Mouse (Mus musculus) lung, embryonic 16.5 days (tissue): Measurements from ENCODE around the gene Pde4dip. TPM values are rescaled to one million over a fixed set of nuclear protein-coding genes. Genes with fewer than 3 reads are reported as not detected.

Experiments used
- ATAC-seq: fragments of 200-750 bp; cut with Nextera tagmentation; 2 replicates; pipeline ENCODE4 v1.8.0; 2017; ENCODE audit warnings: low read depth, mild to moderate bottlenecking, moderate library complexity
- H3K27ac ChIP-seq: fragments of 300-500 bp; sonication (generic); 2 replicates; pipeline ENCODE4 v1.5.1; 2014; ENCODE audit warnings: mild to moderate bottlenecking, control low read depth, low read length
- H3K27me3 ChIP-seq: fragments of 300-500 bp; sonication (generic); 2 replicates; pipeline ENCODE4 v1.6.1; 2014; ENCODE audit warnings: low read depth, low read length, mixed read lengths; ENCODE audit not compliant: control insufficient read depth, insufficient read depth
- H3K36me3 ChIP-seq: fragments of 300-500 bp; sonication (generic); 2 replicates; pipeline ENCODE4 v1.6.1; 2014; ENCODE audit warnings: low read length; ENCODE audit not compliant: control insufficient read depth, insufficient read depth
- H3K4me1 ChIP-seq: fragments of 300-500 bp; sonication (generic); replicated peaks from 2 replicates; pipeline ENCODE4 v1.6.1; 2014; ENCODE audit warnings: low read length, mixed read lengths; ENCODE audit not compliant: control insufficient read depth, insufficient read depth
- H3K4me2 ChIP-seq: fragments of 300-500 bp; sonication (generic); 2 replicates; pipeline ENCODE4 v1.6.1; 2014; ENCODE audit warnings: low read depth, low read length, control low read depth
- H3K4me3 ChIP-seq: fragments of 300-500 bp; sonication (generic); 2 replicates; pipeline ENCODE4 v1.5.1; 2014; ENCODE audit warnings: mild to moderate bottlenecking, low read length, control low read depth
- H3K9ac ChIP-seq: fragments of 300-500 bp; sonication (generic); 2 replicates; pipeline ENCODE4 v1.6.1; 2014; ENCODE audit warnings: low read length, control low read depth
- H3K9me3 ChIP-seq: fragments of 300-500 bp; sonication (generic); 2 replicates; pipeline ENCODE4 v1.6.1; 2016; ENCODE audit warnings: low read length; ENCODE audit not compliant: control insufficient read depth
- WGBS: fragments of 180-500 bp; shearing (Covaris S2); extraction: QIAGEN DNeasy Blood & Tissue Kit; methylation state at CpG from one replicate; pipeline ENCODE4 v1.1.7; 2014; 5-methylcytosine and 5-hydroxymethylcytosine counted together
- polyA plus RNA-seq: library from polyadenylated mRNA; unstranded; fragments of >200 nt; fragmentation: Nextera tagmentation; extraction: Ambion mirVana; gene quantifications from 2 replicates; pipeline ENCODE4 v1.2.1, GENCODE M21; 2015

Gene Pde4dip
- polyA plus RNA-seq, 1 experiment from 2014 or later = 18.9 TPM

- Histone ChIP-seq H3K27me3 (peaks cover 4% of the 10 kb centered on the region; the same call in 1 of the 2 replicates), H3K4me1 (no peaks in the 10 kb centered on the region), H3K4me2 (no peak overlapping the region), H3K9ac (no peak overlapping the region), H3K27ac (no peak overlapping the region), H3K9me3 (no peaks in the 10 kb centered on the region), H3K36me3 (no peaks in the 10 kb centered on the region), H3K4me3 (no peak overlapping the region)
- ATAC-seq = no peak
- 44% methylated on average over 3 of the region's 3 CpGs for WGBS
These were observed 69.5 kb downstream of the Pde4dip start for GRCm38 (mm10) chr3:97819050-97819449.

DNA sequence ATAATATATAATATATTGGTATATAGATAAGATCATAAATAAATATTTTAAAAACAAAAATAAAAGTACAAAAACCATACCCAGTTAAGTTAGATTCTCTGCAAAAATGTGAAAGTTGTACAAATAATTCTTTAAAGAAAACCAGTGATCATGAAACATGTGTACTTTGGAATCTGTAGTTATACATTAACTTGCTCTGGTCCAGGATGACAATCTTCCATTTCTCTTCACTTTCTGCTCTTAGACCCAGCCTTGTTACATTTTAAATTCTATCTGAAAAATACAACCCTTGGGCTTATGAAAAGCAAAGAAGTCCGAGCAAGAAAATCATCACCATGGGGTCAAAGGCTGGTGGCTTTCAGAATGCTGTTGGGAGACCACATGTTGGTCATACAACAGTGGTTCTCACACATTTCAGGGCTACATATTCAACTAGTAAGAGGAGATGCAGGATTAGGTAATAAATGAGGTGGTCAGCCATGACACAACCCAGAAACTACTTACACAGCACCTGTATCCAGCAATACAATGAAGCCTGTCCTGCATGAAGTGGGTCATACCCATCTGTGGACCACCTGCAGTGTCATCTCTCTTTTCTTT is 70.0 kb downstream of the Pde4dip start:
- Histone ChIP-seq H3K4me2 (no peak overlapping the region), H3K27ac (no peak overlapping the region), H3K9ac (no peak overlapping the region), H3K4me1 (no peaks in the 10 kb centered on the region), H3K9me3 (no peaks in the 10 kb centered on the region), H3K4me3 (no peak overlapping the region), H3K27me3 (0 out of 2 replicates have a peak, but pooled peaks cover 4% of the 10 kb centered on the region), H3K36me3 (no peaks in the 10 kb centered on the region)
- no peak for ATAC-seq
- WGBS = 52% methylated on average over 1 of the region's 1 CpGs

DNA sequence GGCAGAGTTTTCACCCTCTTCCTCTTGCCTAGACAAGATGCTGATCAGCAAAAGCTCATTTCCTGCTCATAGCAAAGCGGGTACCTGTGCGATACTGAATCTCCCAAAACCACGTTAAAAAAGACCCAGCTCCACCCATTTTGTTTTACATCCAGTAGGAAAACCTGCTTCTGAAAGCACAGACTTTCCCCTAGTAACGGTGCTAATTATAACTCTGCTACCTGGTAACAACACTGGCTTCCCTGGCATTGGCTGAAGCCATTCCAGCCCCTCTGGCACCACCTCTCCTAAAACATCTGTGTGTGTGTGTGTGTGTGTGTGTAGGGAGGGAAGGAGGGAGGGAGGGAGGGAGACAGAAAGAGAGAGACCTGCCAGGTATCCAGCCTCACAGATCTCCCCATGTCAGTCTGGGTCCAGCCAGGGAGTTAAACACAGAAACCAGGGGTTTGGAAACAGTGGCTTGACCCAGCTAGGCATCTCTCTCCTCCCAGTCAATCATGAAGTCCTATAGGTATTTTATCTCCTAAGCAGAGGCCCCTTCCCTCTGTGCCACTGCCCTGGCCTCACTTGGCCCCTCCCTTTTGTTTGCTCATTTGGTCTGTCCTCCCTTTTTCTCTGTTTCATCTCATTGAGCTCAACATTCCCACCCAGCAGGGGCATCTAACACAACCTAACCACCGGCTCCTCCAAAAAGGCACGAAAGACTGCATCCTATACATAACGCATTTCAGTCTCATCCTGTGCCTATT is 76.7 kb downstream of the Pde4dip start:
- H3K9ac ChIP-seq = no peak overlapping the region
- H3K4me3 ChIP-seq = no peak overlapping the region
- H3K27ac ChIP-seq = peak overlapping the region; percentile 38
- H3K36me3 ChIP-seq = no peaks in the 10 kb centered on the region
- 0 out of 2 replicates have a peak overlapping the region, but pooled peaks have one; percentile 25 for H3K4me2 ChIP-seq
- 21% methylated on average over 7 of the region's 7 CpGs for WGBS
- peak; percentile 86 for ATAC-seq
- H3K9me3 ChIP-seq = no peaks in the 10 kb centered on the region
- H3K4me1 ChIP-seq = peaks cover 5% of the 10 kb centered on the region; the same call in 1 of the 2 replicates
- no peaks in the 10 kb centered on the region for H3K27me3 ChIP-seq

GRCm38 (mm10) chr3:97811158-97811557 is 77.3 kb downstream of the Pde4dip start:
- no peak overlapping the region for H3K4me3 ChIP-seq
- 0 out of 2 replicates have a peak overlapping the region, but pooled peaks have one; percentile 25 for H3K4me2 ChIP-seq
- peaks cover 5% of the 10 kb centered on the region; the same call in 1 of the 2 replicates for H3K4me1 ChIP-seq

DNA sequence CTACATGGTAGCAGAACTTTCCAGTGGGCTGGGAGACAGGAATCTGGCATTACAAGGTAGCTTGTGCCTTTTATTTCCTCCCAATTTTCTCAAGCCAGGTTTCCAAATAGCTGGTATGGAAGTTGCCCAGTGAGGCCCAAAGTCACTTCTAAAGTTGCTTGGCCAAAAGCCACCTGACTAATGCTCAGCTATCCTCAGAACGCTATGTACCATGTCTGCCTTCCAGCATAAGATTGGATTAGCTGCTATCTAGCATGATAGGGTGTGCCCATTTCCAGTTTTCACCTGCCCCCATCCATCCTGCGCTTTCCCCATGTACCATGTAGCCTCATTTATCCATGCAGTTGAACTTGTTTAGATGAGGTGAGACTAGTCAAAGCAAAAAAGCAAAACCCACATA is 78.2 kb downstream of the Pde4dip start:
- WGBS = 90% methylated on average over 2 of the region's 2 CpGs
- H3K27ac ChIP-seq = no peak overlapping the region

More at GRCm38 (mm10) chr3:97811158-97811557, 77.3 kb downstream of the Pde4dip start:
- Histone ChIP-seq H3K27me3 (no peaks in the 10 kb centered on the region), H3K9me3 (no peaks in the 10 kb centered on the region), H3K9ac (no peak overlapping the region), H3K27ac (peak overlapping the region; percentile 38), H3K36me3 (no peaks in the 10 kb centered on the region)
- WGBS = 16% methylated on average over 6 of the region's 6 CpGs
- ATAC-seq = peak; percentile 45; the same call in 1 of the 2 replicates

GRCm38 (mm10) chr3:97805559-97805958 is 82.9 kb downstream of the Pde4dip start:
- H3K27ac ChIP-seq = no peak overlapping the region
- WGBS = 75% methylated on average over 2 of the region's 2 CpGs
- no peak overlapping the region for H3K4me2 ChIP-seq
- H3K27me3 ChIP-seq = no peaks in the 10 kb centered on the region
- no peak for ATAC-seq
- no peaks in the 10 kb centered on the region for H3K9me3 ChIP-seq
- no peak overlapping the region for H3K4me3 ChIP-seq
- peaks cover 11% of the 10 kb centered on the region for H3K4me1 ChIP-seq
- no peak overlapping the region for H3K9ac ChIP-seq
- no peaks in the 10 kb centered on the region for H3K36me3 ChIP-seq

More for the DNA sequence above, 78.2 kb downstream of the Pde4dip start:
- peaks cover 5% of the 10 kb centered on the region; the same call in 1 of the 2 replicates for H3K4me1 ChIP-seq
- no peak overlapping the region for H3K4me2 ChIP-seq
- no peak overlapping the region for H3K4me3 ChIP-seq
- H3K9ac ChIP-seq = no peak overlapping the region
- H3K36me3 ChIP-seq = no peaks in the 10 kb centered on the region
- H3K27me3 ChIP-seq = no peaks in the 10 kb centered on the region
- no peak for ATAC-seq
- H3K9me3 ChIP-seq = no peaks in the 10 kb centered on the region

- no peaks in the 10 kb centered on the region for H3K9me3 ChIP-seq
- ATAC-seq = peak; percentile 79; the same call in 1 of the 2 replicates
- no peaks in the 10 kb centered on the region for H3K27me3 ChIP-seq
- H3K36me3 ChIP-seq = no peaks in the 10 kb centered on the region
- peak overlapping the region; percentile 66 for H3K27ac ChIP-seq
- no peak overlapping the region for H3K4me3 ChIP-seq
- no peak overlapping the region for H3K9ac ChIP-seq
- peaks cover 11% of the 10 kb centered on the region for H3K4me1 ChIP-seq
- WGBS = 40% methylated on average over 3 of the region's 3 CpGs
- no peak overlapping the region for H3K4me2 ChIP-seq
These were observed 84.8 kb downstream of the Pde4dip start for GRCm38 (mm10) chr3:97803675-97804074.

DNA sequence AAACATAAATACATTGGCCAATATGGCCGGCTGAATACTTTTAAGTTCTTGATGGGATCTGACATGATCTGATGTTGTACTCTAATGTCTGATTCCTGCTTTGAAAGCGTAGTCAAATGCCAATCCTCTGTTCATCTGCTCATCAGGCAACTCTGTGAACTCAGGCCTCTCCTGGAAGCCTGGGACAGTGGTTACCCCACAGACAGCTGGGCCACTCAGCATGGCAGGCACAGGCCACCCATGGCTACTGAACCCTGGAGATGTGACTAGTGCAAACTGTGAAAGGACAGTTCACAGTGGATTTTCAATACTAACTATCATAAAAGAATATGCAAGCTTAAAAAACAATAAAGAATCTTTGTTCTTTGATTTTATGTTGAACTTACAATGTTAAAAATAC is 85.6 kb downstream of the Pde4dip start:
- Histone ChIP-seq H3K4me1 (peaks cover 11% of the 10 kb centered on the region), H3K9me3 (no peaks in the 10 kb centered on the region), H3K36me3 (no peaks in the 10 kb centered on the region), H3K27ac (no peak overlapping the region), H3K27me3 (no peaks in the 10 kb centered on the region), H3K9ac (no peak overlapping the region), H3K4me2 (no peak overlapping the region), H3K4me3 (no peak overlapping the region)
- WGBS = 74% methylated on average over 2 of the region's 2 CpGs
- ATAC-seq = no peak

DNA sequence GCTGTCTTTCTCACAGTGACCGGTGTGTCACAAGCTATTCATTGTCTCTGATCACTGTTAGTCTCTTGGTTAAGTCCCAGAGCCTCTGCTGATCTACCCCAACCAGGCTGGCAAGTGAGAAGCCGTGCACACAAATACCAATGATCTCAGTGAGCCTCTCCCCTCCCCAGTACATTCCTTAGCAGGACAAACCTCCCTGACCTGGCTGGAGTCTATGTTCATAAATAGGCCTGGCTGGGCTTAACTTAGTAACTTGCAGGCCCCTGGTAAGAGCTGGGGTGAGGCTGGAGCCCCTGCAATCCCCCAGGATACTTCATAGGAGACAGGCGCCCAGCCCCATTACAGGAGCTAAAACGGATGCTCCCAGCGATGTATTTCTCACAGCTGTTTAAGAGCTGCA is 86.2 kb downstream of the Pde4dip start:
- Histone ChIP-seq H3K4me2 (no peak overlapping the region), H3K27ac (no peak overlapping the region), H3K9me3 (no peaks in the 10 kb centered on the region), H3K9ac (no peak overlapping the region), H3K4me1 (peaks cover 11% of the 10 kb centered on the region), H3K27me3 (no peaks in the 10 kb centered on the region), H3K36me3 (no peaks in the 10 kb centered on the region), H3K4me3 (no peak overlapping the region)
- 66% methylated on average over 5 of the region's 5 CpGs for WGBS
- peak; percentile 56 for ATAC-seq
